Mouse (Mus musculus) spleen, embryonic (tissue): ENCODE measurements around the gene Irf2bpl.

ENCODE experiments used
- CTCF ChIA-PET: fragments of 350-600 bp; sonication (Branson Sonifier 250); formaldehyde crosslinking; loops from one replicate; lab custom pipeline; 2022; lab: Charles Lee

Irf2bpl gene

GRCm38 (mm10) chr12:86884197-86885058 is at the start of gene Irf2bpl:
TSS of gene Irf2bpl (minus strand) at chr12:86884798.
- CTCF ChIA-PET: interaction anchor here (0.6 to 1.2 kb wide), 3 partner anchors 14 to 48 kb away, joined by 3 read pairs; no protein-coding TSS in a partner anchor

GRCm38 (mm10) chr12:86932575-86932952 is 48.0 kb upstream of the Irf2bpl start:
- CTCF ChIA-PET: interaction anchor here (0.9 kb wide), 1 partner anchor 9 kb away, joined by 3 read pairs; no protein-coding TSS in a partner anchor

GRCm38 (mm10) chr12:86931919-86932574 is 47.4 kb upstream of the Irf2bpl start:
- CTCF ChIA-PET: interaction anchor here (0.6 kb wide), 1 partner anchor 389 kb away, joined by 13 read pairs; no protein-coding TSS in a partner anchor

GRCm38 (mm10) chr12:86930934-86931729 is 46.5 kb upstream of the Irf2bpl start:
- CTCF ChIA-PET: no interaction called here

GRCm38 (mm10) chr12:86923837-86924236 is 39.2 kb upstream of the Irf2bpl start:
- CTCF ChIA-PET: interaction anchor here (0.6 to 1.7 kb wide), 14 partner anchors 9 to 155 kb away, joined by 3 to 5 read pairs (median 4); partner anchors contain the start of gene Cipc

GRCm38 (mm10) chr12:86918983-86919722 is 34.6 kb upstream of the Irf2bpl start:
- CTCF ChIA-PET: no interaction called here

- CTCF ChIA-PET: interaction anchor here (0.7 kb wide), 1 partner anchor 1059 kb away, joined by 5 read pairs; no protein-coding TSS in a partner anchor
Observed at GRCm38 (mm10) chr12:86918361-86918967, 33.9 kb upstream of the Irf2bpl start.

GRCm38 (mm10) chr12:86916796-86917573 is 32.4 kb upstream of the Irf2bpl start:
- CTCF ChIA-PET: no interaction called here

GRCm38 (mm10) chr12:86915617-86916016 is 31.0 kb upstream of the Irf2bpl start:
- CTCF ChIA-PET: no interaction called here

GRCm38 (mm10) chr12:86914756-86915155 is 30.2 kb upstream of the Irf2bpl start:
- CTCF ChIA-PET: no interaction called here

GRCm38 (mm10) chr12:86914351-86914750 is 29.8 kb upstream of the Irf2bpl start:
- CTCF ChIA-PET: no interaction called here

GRCm38 (mm10) chr12:86912335-86913093 is 27.9 kb upstream of the Irf2bpl start:
- CTCF ChIA-PET: interaction anchor here (0.6 kb wide), 1 partner anchor 105 kb away, joined by 3 read pairs; no protein-coding TSS in a partner anchor

GRCm38 (mm10) chr12:86911482-86911931 is 26.9 kb upstream of the Irf2bpl start:
- CTCF ChIA-PET: no interaction called here

- CTCF ChIA-PET: interaction anchor here (0.6 to 1.3 kb wide), 7 partner anchors 9 to 136 kb away, joined by 3 to 12 read pairs (median 4); no protein-coding TSS in a partner anchor
Observed at GRCm38 (mm10) chr12:86906395-86906794, 21.8 kb upstream of the Irf2bpl start.

GRCm38 (mm10) chr12:86905876-86906275 is 21.3 kb upstream of the Irf2bpl start:
- CTCF ChIA-PET: interaction anchor here (0.7 to 1.3 kb wide), 4 partner anchors 9 to 106 kb away, joined by 4 to 9 read pairs (median 4); no protein-coding TSS in a partner anchor

- CTCF ChIA-PET: interaction anchor here (0.5 to 1.4 kb wide), 8 partner anchors 8 to 109 kb away, joined by 3 to 9 read pairs (median 4); no protein-coding TSS in a partner anchor
Observed at GRCm38 (mm10) chr12:86905203-86905602, 20.6 kb upstream of the Irf2bpl start.

GRCm38 (mm10) chr12:86903828-86904806 is 19.5 kb upstream of the Irf2bpl start:
- CTCF ChIA-PET: interaction anchor here (0.5 to 1.4 kb wide), 7 partner anchors 9 to 108 kb away, joined by 3 to 7 read pairs (median 4); no protein-coding TSS in a partner anchor
